Mouse (Mus musculus): ENCODE measurements around the gene Olfr610. TPM values are rescaled to one million over a fixed set of nuclear protein-coding genes. Genes with fewer than 3 reads are reported as not detected.

Olfr610 gene
- polyA plus RNA-seq, 1 experiment = not detected

GRCm38 (mm10) chr7:103469577-103469976 is 42.3 kb downstream of the Olfr610 start, which contains the start of gene Olfr608:
Gene Olfr608 (plus strand): TSS chr7:103469877.
- no peaks in the 10 kb centered on the region for H3K79me3 ChIP-seq (ENCODE audit: low read depth)
- no peak within 1 kb of the TSS for H3ac ChIP-seq (ENCODE audit: control insufficient read depth, insufficient read length, low read depth)
- no peaks in the 10 kb centered on the region for H3K27me3 ChIP-seq (ENCODE audit: control insufficient read depth, insufficient read depth, insufficient read length)
- no peaks in the 10 kb centered on the region for H3K79me2 ChIP-seq (ENCODE audit: control insufficient read depth, insufficient read depth)
- H3K36me3 ChIP-seq (ENCODE audit: control insufficient read depth, insufficient read depth) = no peaks in the 10 kb centered on the region
- H3K4me3 ChIP-seq (ENCODE audit: insufficient read depth, poor library complexity, severe bottlenecking) = no peak within 1 kb of the TSS
- TF ChIP-seq CTCF (IDR thresholded peaks at IDR 0.05; ENCODE audit: control insufficient read depth, insufficient read depth, insufficient read length) (no peak), FOSL1 (IDR thresholded peaks at IDR 0.05; ENCODE audit: insufficient read depth, low read length, poor library complexity, severe bottlenecking) (no peak), MAX (IDR thresholded peaks at IDR 0.05) (no peak)

- H3K79me2 ChIP-seq (ENCODE audit: control insufficient read depth, insufficient read depth) = no peaks in the 10 kb centered on the region
- no peak overlapping the region for H3K4me3 ChIP-seq (ENCODE audit: insufficient read depth, poor library complexity, severe bottlenecking)
- TF ChIP-seq MYOD1 (IDR thresholded peaks at IDR 0.05; ENCODE audit: control insufficient read depth, insufficient read length, low read depth) (no peak), FOSL1 (IDR thresholded peaks at IDR 0.05; ENCODE audit: insufficient read depth, low read length, poor library complexity, severe bottlenecking) (no peak), USF1 (IDR thresholded peaks at IDR 0.05; ENCODE audit: low read depth) (no peak), CTCF (IDR thresholded peaks at IDR 0.05; ENCODE audit: control insufficient read depth, insufficient read depth, insufficient read length) (no peak), MAX (IDR thresholded peaks at IDR 0.05) (no peak), MYOG (IDR thresholded peaks at IDR 0.05; ENCODE audit: control insufficient read depth, extremely low read depth, insufficient read length) (no peak), CEBPB (IDR thresholded peaks at IDR 0.05; ENCODE audit: low read depth) (no peak)
- H3K79me3 ChIP-seq (ENCODE audit: low read depth) = no peaks in the 10 kb centered on the region
- no peak overlapping the region for H3ac ChIP-seq (ENCODE audit: control insufficient read depth, insufficient read length, low read depth)
- H3K36me3 ChIP-seq (ENCODE audit: control insufficient read depth, insufficient read depth) = no peaks in the 10 kb centered on the region
- H3K27me3 ChIP-seq (ENCODE audit: control insufficient read depth, insufficient read depth, insufficient read length) = no peaks in the 10 kb centered on the region
Measured at GRCm38 (mm10) chr7:103460590-103460989, 51.3 kb downstream of the Olfr610 start.

Other genes with a start within 250 kb of the Olfr610 start
- gene Olfr596, start 206.5 kb downstream of the Olfr610 start, polyA plus RNA-seq (2012; fragmentation: generic; extraction: Trizol) = not detected
- gene Olfr597, start 195.8 kb downstream of the Olfr610 start, polyA plus RNA-seq (2012; fragmentation: generic; extraction: Trizol) = not detected
- gene Olfr598, start 188.6 kb downstream of the Olfr610 start, polyA plus RNA-seq (2012; fragmentation: generic; extraction: Trizol) = not detected
- not detected for gene Olfr599, start 176.2 kb downstream of the Olfr610 start, polyA plus RNA-seq (2012; fragmentation: generic; extraction: Trizol)
- not detected for gene Olfr600, start 162.5 kb downstream of the Olfr610 start, polyA plus RNA-seq (2012; fragmentation: generic; extraction: Trizol)
- gene Olfr601, start 149.5 kb downstream of the Olfr610 start, polyA plus RNA-seq (2012; fragmentation: generic; extraction: Trizol) = not detected
- gene Olfr603, start 125.9 kb downstream of the Olfr610 start, polyA plus RNA-seq (2012; fragmentation: generic; extraction: Trizol) = not detected
- gene Usp17lc, start 97.0 kb downstream of the Olfr610 start, polyA plus RNA-seq (2012; fragmentation: generic; extraction: Trizol) = 0.08 TPM
- gene Olfr605, start 66.7 kb downstream of the Olfr610 start, polyA plus RNA-seq (2012; fragmentation: generic; extraction: Trizol) = not detected
- gene Olfr606, start 63.1 kb downstream of the Olfr610 start, polyA plus RNA-seq (2012; fragmentation: generic; extraction: Trizol) = not detected
- gene Olfr607, start 48.0 kb downstream of the Olfr610 start, polyA plus RNA-seq (2012; fragmentation: generic; extraction: Trizol) = not detected
- not detected for gene Olfr608, start 42.2 kb downstream of the Olfr610 start, polyA plus RNA-seq (2012; fragmentation: generic; extraction: Trizol)
- not detected for gene Olfr609, start 14.1 kb downstream of the Olfr610 start, polyA plus RNA-seq (2012; fragmentation: generic; extraction: Trizol)
- not detected for gene Olfr611, start 8.7 kb upstream of the Olfr610 start, polyA plus RNA-seq (2012; fragmentation: generic; extraction: Trizol)
- gene Olfr612, start 30.6 kb upstream of the Olfr610 start, polyA plus RNA-seq (2012; fragmentation: generic; extraction: Trizol) = not detected
- not detected for gene Olfr613, start 36.0 kb upstream of the Olfr610 start, polyA plus RNA-seq (2012; fragmentation: generic; extraction: Trizol)
- not detected for gene Olfr615, start 44.0 kb upstream of the Olfr610 start, polyA plus RNA-seq (2012; fragmentation: generic; extraction: Trizol)
- gene Olfr616, start 57.0 kb upstream of the Olfr610 start, polyA plus RNA-seq (2012; fragmentation: generic; extraction: Trizol) = not detected
- gene Olfr617, start 60.9 kb upstream of the Olfr610 start, polyA plus RNA-seq (2012; fragmentation: generic; extraction: Trizol) = not detected
- gene Olfr618, start 78.0 kb upstream of the Olfr610 start, polyA plus RNA-seq (2012; fragmentation: generic; extraction: Trizol) = not detected
- not detected for gene Olfr619, start 88.5 kb upstream of the Olfr610 start, polyA plus RNA-seq (2012; fragmentation: generic; extraction: Trizol)
- not detected for gene Olfr620, start 100.4 kb upstream of the Olfr610 start, polyA plus RNA-seq (2012; fragmentation: generic; extraction: Trizol)
- gene Olfr622, start 130.6 kb upstream of the Olfr610 start, polyA plus RNA-seq (2012; fragmentation: generic; extraction: Trizol) = not detected
- gene Olfr623, start 151.6 kb upstream of the Olfr610 start, polyA plus RNA-seq (2012; fragmentation: generic; extraction: Trizol) = not detected
- under 0.01 TPM for gene Olfr624, start 159.1 kb upstream of the Olfr610 start, polyA plus RNA-seq (2012; fragmentation: generic; extraction: Trizol)
- gene Olfr625-ps1, start 170.6 kb upstream of the Olfr610 start, polyA plus RNA-seq (2012; fragmentation: generic; extraction: Trizol) = not detected
- gene Olfr243, start 202.5 kb upstream of the Olfr610 start, polyA plus RNA-seq (2012; fragmentation: generic; extraction: Trizol) = not detected
- not detected for gene Olfr628, start 218.3 kb upstream of the Olfr610 start, polyA plus RNA-seq (2012; fragmentation: generic; extraction: Trizol)
- gene Olfr629, start 232.8 kb upstream of the Olfr610 start, polyA plus RNA-seq (2012; fragmentation: generic; extraction: Trizol) = not detected
- not detected for gene Olfr630, start 245.2 kb upstream of the Olfr610 start, polyA plus RNA-seq (2012; fragmentation: generic; extraction: Trizol)

Data from C2C12 (cell line).